Mouse (Mus musculus): ENCODE data around the gene Snx18. TPM values are rescaled to one million over a fixed set of nuclear protein-coding genes. Genes with fewer than 3 reads are reported as not detected.

Gene Snx18
- polyA plus RNA-seq, 1 experiment from 2014 or later: 18.1 TPM

DNA sequence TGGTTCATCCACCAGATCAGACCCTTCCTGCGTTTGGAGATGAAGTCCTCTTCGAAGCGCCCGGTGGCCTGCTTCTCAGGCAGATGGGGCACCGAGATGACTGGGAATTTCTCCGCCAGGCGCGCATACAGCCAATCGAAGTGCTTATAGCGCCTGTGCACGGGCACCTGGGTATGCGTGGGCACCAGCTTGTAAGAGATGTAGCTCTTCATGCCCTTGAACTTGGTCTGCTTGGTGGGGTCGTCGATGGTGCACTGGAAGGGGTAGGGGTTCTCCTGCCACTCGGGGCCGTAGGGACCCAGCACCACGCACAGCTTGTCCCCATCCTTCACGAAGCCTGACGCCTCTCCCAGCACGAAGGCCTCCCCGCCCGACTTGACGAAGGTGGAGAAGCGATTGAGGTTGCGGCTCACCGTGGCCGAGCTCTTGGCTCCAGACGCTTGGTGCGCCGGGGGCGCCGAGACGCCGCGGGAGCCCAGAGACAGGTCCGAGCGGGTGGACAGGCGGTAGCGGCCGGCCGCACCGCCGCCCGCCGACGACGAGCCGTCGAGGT lies 950 bp downstream of the Snx18 start:
- Histone ChIP-seq H3K4me3 (ENCODE audit: low read depth, low read length) (peak overlapping the region; percentile 77), H3K4me1 (ENCODE audit: insufficient read depth, low read depth, low read length) (peaks cover 32% of the 10 kb centered on the region; the same call in 1 of the 2 replicates), H3K27ac (ENCODE audit: low read length) (peak overlapping the region; percentile 95), H3K9me3 (ENCODE audit: low read length) (no peaks in the 10 kb centered on the region), H3K27me3 (replicated peaks; ENCODE audit: insufficient read depth, low read length) (no peaks in the 10 kb centered on the region), H3K4me2 (replicated peaks; ENCODE audit: low read depth, low read length) (peak overlapping the region; percentile 80), H3K9ac (replicated peaks; ENCODE audit: low read depth) (peak overlapping the region; percentile 71), H3K36me3 (ENCODE audit: insufficient read depth, low read length) (no peaks in the 10 kb centered on the region)
- no peak for ATAC-seq
- TF ChIP-seq EP300 (IDR thresholded peaks at IDR 0.05): no peak
- no peak for TF ChIP-seq CTCF (IDR thresholded peaks at IDR 0.05)
- peak; percentile 35 for DNase-seq (ENCODE audit: low spot score)
- 7% methylated on average over 47 of the region's 49 CpGs for WGBS

GRCm38 (mm10) chr13:113616751-113617337 lies 1.5 kb downstream of the Snx18 start:
- 45% methylated on average over 24 of the region's 24 CpGs for WGBS
- TF ChIP-seq CTCF (IDR thresholded peaks at IDR 0.05) (no peak), EP300 (IDR thresholded peaks at IDR 0.05) (no peak)
- H3K4me1 ChIP-seq (ENCODE audit: insufficient read depth, low read depth, low read length): peaks cover 35% of the 10 kb centered on the region; the same call in 1 of the 2 replicates
- ATAC-seq: no peak
- peak overlapping the region; percentile 80 for H3K4me2 ChIP-seq (replicated peaks; ENCODE audit: low read depth, low read length)
- H3K9ac ChIP-seq (replicated peaks; ENCODE audit: low read depth): peak overlapping the region; percentile 71
- no peaks in the 10 kb centered on the region for H3K27me3 ChIP-seq (replicated peaks; ENCODE audit: insufficient read depth, low read length)
- H3K36me3 ChIP-seq (ENCODE audit: insufficient read depth, low read length): no peaks in the 10 kb centered on the region
- H3K9me3 ChIP-seq (ENCODE audit: low read length): no peaks in the 10 kb centered on the region
- H3K27ac ChIP-seq (ENCODE audit: low read length): peak overlapping the region; percentile 75; the same call in 1 of the 2 replicates
- DNase-seq (ENCODE audit: low spot score): no peak
- peak overlapping the region; percentile 77 for H3K4me3 ChIP-seq (ENCODE audit: low read depth, low read length)

- peak overlapping the region; percentile 80 for H3K4me2 ChIP-seq (replicated peaks; ENCODE audit: low read depth, low read length)
- WGBS: 10% methylated on average over 8 of the region's 8 CpGs
- H3K27ac ChIP-seq (ENCODE audit: low read length): peak overlapping the region; percentile 75
- H3K9ac ChIP-seq (replicated peaks; ENCODE audit: low read depth): peak overlapping the region; percentile 71
- no peak for TF ChIP-seq EP300 (IDR thresholded peaks at IDR 0.05)
- TF ChIP-seq CTCF (IDR thresholded peaks at IDR 0.05): no peak
- ATAC-seq (no peak), DNase-seq (ENCODE audit: low spot score) (peak; percentile 43)
- peak overlapping the region; percentile 77 for H3K4me3 ChIP-seq (ENCODE audit: low read depth, low read length)
- H3K27me3 ChIP-seq (replicated peaks; ENCODE audit: insufficient read depth, low read length): no peaks in the 10 kb centered on the region
- H3K36me3 ChIP-seq (ENCODE audit: insufficient read depth, low read length): no peaks in the 10 kb centered on the region
- peaks cover 39% of the 10 kb centered on the region; the same call in 1 of the 2 replicates for H3K4me1 ChIP-seq (ENCODE audit: insufficient read depth, low read depth, low read length)
- H3K9me3 ChIP-seq (ENCODE audit: low read length): no peaks in the 10 kb centered on the region
Measured at GRCm38 (mm10) chr13:113615971-113616671, 2.2 kb downstream of the Snx18 start.

- peak; percentile 68 for DNase-seq (ENCODE audit: low spot score)
Measured at GRCm38 (mm10) chr13:113615546-113615941, 2.8 kb downstream of the Snx18 start.

DNA sequence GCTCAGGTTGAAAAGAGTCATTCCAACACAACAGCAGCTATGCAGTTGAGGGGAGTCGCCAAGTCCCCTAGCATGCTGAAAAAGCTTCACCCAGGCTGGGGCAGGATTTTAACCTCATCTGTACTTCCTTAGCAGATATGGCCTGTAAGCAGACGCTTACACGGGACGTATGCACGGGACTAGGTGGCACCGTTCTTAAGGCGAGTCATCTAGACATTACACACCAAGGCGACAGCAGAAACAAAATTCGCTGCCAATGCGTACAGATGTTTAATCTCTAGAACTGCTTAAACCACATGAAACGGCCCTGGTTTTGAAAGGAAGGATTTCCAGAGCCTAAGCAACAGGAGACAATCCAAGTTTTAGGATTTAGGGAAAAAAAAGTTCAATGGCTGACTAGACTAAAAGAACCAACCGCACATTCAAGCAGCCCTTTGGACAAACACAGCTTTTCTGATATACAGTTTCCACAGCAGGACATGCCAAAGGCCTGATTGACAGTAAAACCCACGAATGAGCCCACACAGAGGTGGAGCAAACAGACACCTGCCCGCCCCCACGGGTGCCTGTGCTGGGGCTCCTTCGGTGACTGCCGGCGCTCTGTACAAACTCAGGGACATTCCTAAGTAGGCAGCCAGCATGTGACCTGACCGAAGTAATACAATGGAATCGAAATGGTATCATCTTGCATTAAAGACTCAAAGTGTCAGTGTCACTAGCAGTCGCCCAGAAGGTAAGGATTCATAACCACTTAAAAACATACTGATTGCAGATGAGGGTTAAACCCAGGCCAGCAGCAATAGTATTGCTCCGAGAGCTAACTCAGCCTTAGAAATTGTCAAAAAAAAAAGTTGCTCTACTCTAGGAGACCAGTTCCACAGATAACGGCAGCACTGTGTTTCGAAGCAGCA lies 3.5 kb downstream of the Snx18 start:
- TF ChIP-seq CTCF (IDR thresholded peaks at IDR 0.05) (no peak), EP300 (IDR thresholded peaks at IDR 0.05) (0 out of 2 replicates have a peak, but pooled peaks have one; percentile 23)
- Histone ChIP-seq H3K9ac (replicated peaks; ENCODE audit: low read depth) (peak overlapping the region; percentile 71), H3K27ac (ENCODE audit: low read length) (peak overlapping the region; percentile 75), H3K4me3 (ENCODE audit: low read depth, low read length) (peak overlapping the region; percentile 77), H3K9me3 (ENCODE audit: low read length) (no peaks in the 10 kb centered on the region), H3K4me1 (ENCODE audit: insufficient read depth, low read depth, low read length) (peaks cover 43% of the 10 kb centered on the region), H3K36me3 (ENCODE audit: insufficient read depth, low read length) (no peaks in the 10 kb centered on the region), H3K4me2 (replicated peaks; ENCODE audit: low read depth, low read length) (peak overlapping the region; percentile 80), H3K27me3 (replicated peaks; ENCODE audit: insufficient read depth, low read length) (no peaks in the 10 kb centered on the region)
- DNase-seq (ENCODE audit: low spot score) (peak; percentile 87), ATAC-seq (peak; percentile 46)
- WGBS: 12% methylated on average over 24 of the region's 24 CpGs

More at GRCm38 (mm10) chr13:113615546-113615941, 2.8 kb downstream of the Snx18 start:
- H3K36me3 ChIP-seq (ENCODE audit: insufficient read depth, low read length): no peaks in the 10 kb centered on the region
- H3K9me3 ChIP-seq (ENCODE audit: low read length): no peaks in the 10 kb centered on the region
- H3K27ac ChIP-seq (ENCODE audit: low read length): peak overlapping the region; percentile 75
- H3K4me3 ChIP-seq (ENCODE audit: low read depth, low read length): peak overlapping the region; percentile 77
- 1% methylated on average over 10 of the region's 10 CpGs for WGBS
- H3K4me2 ChIP-seq (replicated peaks; ENCODE audit: low read depth, low read length): peak overlapping the region; percentile 80
- TF ChIP-seq CTCF (IDR thresholded peaks at IDR 0.05) (no peak), EP300 (IDR thresholded peaks at IDR 0.05) (no peak)
- ATAC-seq: no peak
- H3K27me3 ChIP-seq (replicated peaks; ENCODE audit: insufficient read depth, low read length): no peaks in the 10 kb centered on the region
- H3K9ac ChIP-seq (replicated peaks; ENCODE audit: low read depth): peak overlapping the region; percentile 71
- peaks cover 40% of the 10 kb centered on the region for H3K4me1 ChIP-seq (ENCODE audit: insufficient read depth, low read depth, low read length)
